Mouse (Mus musculus): ENCODE data around the gene Snrk.
A peak's percentile ranks its signal among the peaks of the same experiment; 100 is the strongest.
"Not testable (repeated sequence)": the region's sequence is repeated elsewhere in the genome, so short reads cannot be mapped to it uniquely, and the experiment has no call there.

Snrk gene

DNA sequence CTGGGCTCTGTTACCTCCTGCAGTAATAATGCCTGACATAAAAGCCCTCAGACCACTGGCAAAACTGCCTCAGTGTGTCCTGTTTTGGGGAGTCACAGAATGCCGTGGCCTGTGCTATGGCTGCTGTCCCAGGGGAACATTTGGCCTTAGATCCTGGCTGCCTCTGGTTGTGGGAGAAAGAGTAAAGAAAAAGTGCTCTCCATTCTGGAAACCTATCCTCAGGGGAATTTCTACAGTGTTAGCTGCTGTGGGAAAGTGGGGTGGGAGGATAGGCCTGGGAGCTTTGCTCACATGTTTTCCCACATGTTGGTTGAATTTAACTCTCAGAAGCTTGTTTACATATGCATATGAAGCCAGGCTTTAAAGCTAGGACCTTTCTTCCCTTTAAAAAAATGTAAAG, 26.2 kb downstream of the Snrk start:
- DNase-seq (ENCODE audit: low read depth, low spot score) = no peak

DNA sequence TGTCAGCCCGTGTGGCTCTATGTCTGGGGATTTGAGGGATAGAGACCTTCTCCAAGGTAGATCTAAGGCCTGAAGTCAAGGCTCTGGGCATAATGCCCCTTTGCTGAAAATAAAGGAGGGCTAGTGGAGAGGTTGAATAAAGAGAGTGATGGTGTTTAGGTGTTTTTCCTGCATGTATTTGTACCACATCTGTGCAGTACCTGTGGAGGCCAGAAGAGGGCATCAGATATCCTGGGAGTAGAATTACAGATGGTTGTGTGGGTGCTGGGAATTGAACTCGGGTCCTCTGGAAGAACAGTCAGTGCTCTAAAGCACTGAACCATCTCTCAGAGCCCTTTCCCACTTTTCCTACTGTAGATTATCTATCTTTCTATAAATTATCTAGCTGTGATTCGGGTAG, 27.7 kb downstream of the Snrk start:
- DNase-seq (ENCODE audit: low read depth, low spot score) = peak; percentile 25

DNA sequence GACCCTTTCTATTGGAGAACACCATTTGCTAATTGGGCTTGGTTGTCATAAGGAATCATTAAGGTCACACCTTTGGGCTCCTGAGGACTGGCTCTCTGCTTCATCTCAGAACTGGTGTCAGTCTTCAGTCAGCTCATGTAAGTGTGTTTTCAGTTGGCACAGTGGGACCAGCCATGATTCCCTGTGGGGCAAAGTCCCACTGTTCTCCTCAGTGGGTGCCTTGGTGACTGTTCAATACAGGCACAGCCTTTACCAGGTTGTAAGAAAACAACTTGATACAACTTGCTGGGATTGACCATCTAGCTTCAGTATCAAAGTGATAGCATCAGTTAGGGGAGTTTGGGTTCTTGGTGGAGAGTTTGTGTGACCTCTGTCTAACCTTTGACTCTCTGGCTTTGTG, 28.6 kb downstream of the Snrk start:
- DNase-seq (ENCODE audit: low read depth, low spot score) = no peak

DNA sequence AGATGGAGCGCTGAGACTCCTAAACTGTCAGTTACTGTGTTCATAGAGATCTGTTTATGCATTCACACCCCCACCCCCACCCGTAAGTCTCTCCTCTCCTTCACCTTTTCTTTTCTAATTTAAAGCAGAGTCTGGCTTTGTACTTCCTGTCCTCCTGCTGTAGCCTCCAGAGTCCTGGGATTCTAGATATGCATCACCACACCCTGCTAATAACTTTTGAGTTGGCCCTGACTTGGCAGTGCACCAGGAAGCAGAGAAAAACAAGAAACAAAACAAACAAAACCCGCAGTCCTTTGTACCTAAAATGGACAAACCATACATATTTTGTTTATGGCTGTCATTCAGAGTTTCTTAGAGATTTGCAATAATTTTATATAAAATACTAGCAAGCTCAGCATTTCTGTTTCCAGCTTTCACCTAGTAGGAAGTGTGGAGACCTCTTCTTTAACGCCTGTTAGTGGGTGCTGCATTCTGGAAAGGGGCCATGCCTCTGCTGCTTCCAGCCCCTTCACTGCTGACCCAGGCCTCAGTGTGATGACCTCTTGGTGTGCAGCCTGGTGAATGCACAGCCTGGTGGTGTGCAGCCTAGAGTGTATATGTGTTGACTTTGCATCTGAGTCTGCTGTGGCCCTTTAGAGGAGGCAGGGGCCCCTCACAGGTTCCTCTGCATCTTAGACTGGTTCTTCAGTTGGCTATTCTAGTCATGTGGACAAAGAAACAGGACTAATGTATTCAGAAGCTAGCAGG, 29.2 kb downstream of the Snrk start:
- DNase-seq (ENCODE audit: low read depth, low spot score) = no peak

DNA sequence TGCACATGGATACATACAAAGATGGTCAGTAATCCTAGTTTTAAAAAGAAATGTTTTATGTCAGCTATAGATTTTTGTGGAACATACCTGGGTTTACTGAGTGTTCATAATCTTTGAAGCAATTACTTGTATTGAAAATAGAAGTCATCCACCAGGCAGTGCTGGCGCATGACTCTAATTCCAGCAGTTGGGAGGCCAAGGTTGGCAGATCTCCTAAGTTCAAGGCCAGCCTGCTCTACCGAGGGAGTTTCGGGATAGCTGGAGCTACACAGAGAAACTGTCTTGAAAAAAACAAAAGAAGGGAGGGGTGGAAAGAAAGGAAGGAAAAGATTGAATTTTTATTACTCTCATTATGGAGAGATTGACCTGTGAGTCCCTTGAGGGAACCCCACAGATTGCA, 31.3 kb downstream of the Snrk start:
- DNase-seq (ENCODE audit: low read depth, low spot score) = no peak

DNA sequence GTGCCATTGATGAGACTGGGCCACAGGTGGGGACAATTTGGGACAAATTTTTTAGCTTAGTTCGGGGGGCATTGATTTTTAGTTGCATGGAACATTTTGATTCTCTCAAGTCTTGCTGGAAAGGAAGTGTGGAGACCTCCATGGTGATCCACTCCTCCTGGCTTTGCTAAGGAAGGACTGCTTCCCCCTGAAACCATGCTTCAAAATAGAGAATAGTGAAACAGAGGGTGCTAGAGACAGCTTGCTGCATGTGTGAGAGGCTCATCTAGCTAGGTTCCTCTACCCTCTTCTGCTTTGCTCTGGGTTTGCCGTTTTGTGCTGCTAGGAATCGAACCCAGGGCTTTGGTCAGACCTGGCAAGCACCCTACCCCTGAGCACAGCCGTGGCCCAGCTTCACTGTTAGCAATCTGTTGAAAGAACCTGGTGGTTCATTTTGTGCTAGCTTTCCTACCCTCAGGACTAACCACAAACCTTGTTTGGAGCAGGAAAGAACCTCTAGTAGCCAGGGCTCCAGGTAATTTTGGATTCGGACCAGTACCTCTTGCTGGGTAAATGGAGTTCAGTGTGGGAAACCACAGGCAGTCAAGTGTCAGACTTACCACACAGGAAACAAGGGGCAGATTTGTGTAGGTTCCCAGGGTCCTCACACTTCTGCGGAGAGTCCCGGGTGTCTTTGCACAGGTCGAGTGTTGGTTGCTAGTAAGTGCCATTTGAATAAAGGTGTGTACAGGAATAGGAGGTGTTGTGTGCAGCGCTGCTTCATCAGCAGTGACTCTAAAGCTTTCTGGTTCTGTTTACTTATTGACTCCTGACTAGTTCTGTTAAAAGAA, 33.1 kb downstream of the Snrk start:
- no peak for DNase-seq (ENCODE audit: low read depth, low spot score)

DNA sequence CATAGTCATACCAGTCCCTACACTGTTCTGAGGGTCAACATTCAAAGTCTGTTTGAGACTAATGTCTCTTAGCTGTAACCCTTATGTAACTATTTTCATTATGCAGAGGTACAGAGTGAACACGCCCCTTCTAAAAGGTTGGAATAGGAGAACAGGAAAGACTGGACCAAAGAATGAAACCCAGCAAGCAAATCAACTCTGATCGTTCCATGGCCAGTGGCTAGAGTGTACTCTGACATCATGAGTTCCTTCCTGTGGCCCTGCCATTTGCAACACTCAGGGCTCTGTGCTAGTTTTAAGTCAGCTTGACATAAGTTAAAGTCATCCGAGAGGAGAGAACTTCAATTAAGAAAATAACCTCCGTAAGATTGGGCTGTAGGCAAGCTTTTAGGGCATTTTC, 35.0 kb downstream of the Snrk start:
- no peak for DNase-seq (ENCODE audit: low read depth, low spot score)

DNA sequence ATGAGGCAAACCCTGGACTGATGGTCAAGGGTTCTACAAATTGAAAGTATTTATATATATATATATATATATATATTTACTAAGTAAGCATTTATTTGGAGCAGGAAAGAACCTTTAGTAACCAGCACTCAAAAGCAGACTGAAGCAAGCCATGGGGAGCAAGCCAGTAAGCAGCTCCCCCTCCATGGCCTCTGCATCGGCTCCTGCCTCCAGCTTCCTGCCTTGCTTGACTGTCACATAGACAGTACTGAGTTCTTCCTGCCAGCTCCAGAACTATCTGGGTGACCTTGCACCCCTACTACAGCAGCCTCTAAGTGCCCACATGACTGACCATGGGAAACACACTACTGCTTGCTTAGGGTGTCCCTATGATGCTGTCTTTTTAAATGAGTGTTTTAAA, 35.4 kb downstream of the Snrk start:
- DNase-seq (ENCODE audit: low read depth, low spot score) = no peak

DNA sequence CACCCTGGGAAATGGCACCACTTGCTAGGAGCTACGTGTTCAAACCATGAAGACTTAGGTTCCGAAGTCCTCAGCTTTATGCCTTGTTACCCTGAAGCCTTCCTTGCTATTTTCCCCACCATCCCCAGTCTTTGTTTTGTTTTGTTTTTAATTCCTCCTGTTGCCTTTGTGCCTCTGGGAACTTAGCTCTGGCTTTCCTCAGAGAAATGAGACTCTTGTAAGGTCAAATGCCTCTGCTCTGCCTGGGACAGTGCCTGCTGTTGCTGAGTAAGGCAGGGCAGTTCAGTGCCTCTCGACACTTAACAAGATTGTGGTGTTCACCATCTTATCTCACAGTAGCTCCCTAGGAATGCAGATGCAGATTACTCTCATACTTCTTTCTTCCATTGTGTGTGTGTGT, 36.4 kb downstream of the Snrk start:
- DNase-seq (ENCODE audit: low read depth, low spot score) = no peak

DNA sequence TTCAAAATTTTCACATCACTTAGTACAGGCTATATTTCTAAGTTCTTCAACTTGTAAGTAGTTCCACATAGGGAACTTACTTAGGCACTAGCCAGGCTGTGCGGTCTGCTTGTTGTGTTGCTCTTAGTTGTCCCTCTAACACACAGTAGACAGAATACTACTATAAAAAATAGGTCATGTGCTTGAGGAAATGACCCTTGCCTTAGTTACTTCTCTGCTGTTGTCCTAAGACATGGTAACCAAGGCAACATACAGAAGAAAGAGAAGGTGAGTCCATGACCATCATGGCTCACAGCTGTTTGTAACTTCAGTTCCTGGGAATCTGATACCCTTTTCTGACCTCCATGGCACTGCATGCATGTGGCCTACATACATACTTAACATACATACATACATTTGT, 38.1 kb downstream of the Snrk start:
- no peak for DNase-seq (ENCODE audit: low read depth, low spot score)

DNA sequence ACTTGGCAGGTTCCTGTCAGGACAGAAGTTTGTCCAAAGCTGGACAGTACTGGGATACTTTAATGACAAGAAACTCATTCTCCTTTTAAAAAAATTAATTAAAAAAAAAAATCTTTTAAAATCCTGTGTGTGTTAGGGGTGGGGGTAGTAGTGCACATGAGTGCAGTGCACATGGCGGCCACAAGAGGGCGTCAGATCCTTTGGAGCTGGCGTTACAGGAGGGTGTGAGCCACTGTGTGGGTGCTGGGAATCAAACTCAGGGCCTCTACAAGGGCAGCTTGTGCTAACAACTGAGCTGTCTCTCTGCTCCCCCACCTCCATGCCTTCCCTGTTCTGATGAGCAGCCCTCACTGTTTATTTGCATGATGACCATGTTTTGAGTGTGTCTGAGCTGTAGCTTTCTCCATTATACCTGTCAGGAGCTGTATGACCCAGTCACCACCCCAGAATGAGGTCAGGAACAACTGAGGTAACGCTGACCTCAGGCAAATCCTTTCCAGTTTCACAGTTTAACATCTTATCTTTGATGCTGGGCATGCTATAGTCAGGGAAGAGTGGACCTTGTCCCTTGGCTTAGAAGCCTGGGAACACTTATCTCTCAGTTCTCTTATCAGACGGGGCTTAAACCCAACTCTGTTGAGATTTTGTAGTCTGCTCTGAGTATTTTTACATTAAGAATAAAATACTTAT, 39.5 kb downstream of the Snrk start:
- DNase-seq (ENCODE audit: low read depth, low spot score) = no peak

DNA sequence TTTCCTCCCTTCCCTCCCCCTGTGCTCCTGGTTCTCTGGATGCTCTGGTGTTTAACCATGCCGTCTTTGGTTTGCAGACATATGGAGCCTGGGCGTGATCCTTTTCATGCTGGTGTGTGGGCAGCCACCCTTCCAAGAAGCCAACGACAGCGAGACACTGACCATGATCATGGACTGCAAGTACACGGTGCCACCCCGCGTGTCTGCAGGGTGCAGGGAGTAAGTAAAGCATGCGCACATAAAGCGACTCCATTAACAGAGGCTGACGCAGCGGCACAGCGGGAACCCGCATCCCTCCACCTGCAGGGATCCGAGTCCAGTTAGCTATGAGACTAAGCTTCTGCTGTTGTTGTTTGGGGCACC, 40.0 kb downstream of the Snrk start:
- no peak for DNase-seq (ENCODE audit: low read depth, low spot score)

DNA sequence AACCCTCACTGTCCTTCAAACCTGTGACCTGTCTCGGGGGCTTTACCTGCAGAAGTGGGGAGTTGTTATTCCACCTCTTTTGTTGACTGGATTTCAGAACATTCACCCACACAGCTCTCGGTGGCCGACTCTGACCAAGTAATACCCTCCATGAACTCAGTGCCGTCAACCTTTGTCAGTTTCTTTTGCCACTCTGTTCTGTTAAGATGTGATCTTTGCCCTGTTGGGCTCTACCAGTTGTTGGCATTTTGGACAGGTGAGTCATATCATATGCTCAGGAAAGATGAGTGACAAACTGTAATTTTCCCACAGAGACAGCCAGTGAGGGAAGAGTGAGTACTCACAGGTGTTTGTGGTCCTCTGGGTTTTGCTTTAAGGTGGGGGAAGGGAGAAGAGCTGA, 47.5 kb downstream of the Snrk start:
- no peak for DNase-seq (ENCODE audit: low read depth, low spot score)

DNA sequence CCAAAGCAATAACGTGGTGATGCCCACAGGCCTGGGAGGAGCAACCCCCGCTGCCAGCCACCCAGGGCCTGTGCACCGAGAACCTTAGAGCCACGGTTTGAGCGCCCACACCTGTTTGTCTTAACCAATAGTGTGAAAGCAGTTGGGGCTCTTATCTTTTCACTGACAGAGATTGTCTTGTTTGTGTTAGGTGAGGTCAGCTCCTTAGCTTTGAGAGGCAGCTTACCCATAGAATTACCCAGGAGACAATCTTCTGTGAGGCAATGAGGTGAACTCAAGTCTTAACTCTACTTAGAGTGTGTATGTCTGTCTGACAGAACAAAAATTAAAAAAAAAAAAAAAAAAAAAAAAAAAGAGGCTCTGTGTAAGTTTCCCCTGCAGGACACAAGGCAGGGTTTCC, 50.7 kb downstream of the Snrk start:
- DNase-seq (ENCODE audit: low read depth, low spot score) = not testable (repeated sequence)

DNA sequence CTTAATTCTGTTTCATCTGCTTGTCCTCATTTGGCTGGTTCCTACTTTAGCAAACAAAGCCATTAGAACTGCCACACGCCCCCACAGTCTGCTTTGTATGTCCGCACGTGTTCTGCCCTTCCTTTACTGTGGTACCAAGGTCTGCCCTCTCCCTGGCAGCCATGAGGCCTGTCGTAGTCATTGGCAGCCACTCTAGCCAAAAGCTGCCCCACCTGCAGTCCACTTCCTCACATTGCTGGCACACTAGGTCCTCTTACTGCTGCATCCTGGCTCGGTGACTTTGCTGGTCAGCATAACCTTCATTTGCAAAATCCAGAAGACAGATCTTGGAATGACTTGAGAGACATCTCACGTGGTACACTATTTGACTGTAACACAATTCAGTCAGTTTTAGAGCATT, 52.8 kb downstream of the Snrk start:
- DNase-seq (ENCODE audit: low read depth, low spot score) = no peak

DNA sequence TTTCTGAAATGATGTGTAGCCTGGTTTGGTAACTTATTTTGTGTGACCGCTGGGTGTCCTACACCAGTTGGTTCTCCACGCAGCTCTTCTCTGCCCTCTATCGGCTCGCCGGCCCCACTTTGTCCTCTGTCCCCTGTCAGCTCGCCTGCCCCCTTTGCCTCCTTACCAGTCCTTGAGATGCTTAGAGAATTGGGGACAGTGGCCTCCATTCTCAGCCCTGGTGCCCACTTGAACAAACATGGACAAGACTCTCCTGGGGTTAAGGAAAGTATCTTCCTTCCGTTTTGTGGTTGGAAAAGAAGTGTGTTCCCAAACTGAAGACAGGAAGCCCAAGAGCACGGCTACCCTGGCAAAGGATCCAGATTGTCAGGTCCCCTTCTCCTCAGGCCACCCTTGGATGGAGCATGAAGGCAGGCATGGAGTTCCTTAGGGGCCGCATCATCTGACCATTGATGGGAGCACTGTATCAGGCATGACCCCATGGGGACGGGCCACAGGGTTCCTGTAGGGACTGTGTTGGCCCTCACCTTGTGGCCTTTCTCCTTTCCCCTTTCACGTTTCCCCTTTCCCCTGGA, 55.6 kb downstream of the Snrk start:
- DNase-seq (ENCODE audit: low read depth, low spot score) = no peak

DNA sequence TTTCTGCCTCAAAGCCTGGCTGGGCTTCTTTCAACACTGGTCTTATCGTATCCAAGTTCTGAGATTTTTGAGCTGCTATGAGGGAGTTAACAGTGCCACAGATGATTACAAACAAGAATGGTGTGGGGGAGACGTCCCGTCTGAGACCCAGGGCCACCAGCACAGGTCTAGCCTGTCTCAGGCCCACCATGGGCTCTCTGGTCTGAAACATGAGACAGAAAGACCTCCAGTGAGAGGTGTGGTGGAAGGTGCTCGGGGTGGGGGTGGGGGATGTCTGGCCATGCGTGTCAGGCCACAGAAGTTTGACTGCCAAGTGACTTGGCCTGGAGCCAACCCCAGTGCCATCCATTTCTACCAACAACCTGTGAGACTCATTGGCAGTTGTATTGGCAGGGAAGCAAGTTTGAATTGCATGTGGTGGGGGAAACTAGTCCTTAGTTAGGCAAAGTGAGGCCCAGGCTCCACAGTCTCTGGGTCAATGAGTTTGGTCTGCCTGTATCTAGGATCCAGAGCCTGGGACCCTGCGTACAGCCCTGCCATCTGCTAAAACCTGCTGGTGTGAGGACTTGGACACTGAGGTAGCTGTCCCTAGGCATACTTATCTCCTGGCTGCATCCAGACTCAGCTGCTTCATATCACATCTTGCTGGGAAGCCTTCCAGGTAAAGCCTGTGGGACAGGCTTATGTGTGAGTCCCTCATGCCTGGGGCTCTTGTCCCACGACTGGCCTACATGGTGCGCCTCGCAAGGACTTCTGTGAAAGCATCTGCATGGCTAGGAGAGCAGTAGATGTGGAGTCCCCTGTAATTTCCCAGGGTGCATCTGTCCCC, 56.6 kb downstream of the Snrk start:
- DNase-seq (ENCODE audit: low read depth, low spot score) = no peak

DNA sequence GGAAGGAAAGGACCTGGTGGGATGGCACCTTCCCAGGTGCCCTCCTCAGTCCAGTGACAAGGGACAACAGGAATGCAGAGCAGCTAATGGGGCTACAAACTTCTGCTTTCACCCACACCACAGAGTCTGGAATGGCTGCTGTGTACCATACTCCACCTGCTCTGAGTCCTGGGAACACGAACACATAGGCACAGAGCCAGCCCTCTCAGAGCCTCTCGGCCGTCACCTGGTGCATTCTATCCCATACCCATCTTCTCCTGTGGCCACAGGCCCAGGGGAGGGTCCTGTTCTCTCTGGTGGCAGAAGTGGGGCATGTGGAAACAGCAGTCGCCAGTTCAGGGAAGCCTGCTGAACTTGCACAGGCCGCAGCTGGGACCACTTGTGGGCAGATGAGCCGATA, 57.7 kb downstream of the Snrk start:
- DNase-seq (ENCODE audit: low read depth, low spot score) = no peak

DNA sequence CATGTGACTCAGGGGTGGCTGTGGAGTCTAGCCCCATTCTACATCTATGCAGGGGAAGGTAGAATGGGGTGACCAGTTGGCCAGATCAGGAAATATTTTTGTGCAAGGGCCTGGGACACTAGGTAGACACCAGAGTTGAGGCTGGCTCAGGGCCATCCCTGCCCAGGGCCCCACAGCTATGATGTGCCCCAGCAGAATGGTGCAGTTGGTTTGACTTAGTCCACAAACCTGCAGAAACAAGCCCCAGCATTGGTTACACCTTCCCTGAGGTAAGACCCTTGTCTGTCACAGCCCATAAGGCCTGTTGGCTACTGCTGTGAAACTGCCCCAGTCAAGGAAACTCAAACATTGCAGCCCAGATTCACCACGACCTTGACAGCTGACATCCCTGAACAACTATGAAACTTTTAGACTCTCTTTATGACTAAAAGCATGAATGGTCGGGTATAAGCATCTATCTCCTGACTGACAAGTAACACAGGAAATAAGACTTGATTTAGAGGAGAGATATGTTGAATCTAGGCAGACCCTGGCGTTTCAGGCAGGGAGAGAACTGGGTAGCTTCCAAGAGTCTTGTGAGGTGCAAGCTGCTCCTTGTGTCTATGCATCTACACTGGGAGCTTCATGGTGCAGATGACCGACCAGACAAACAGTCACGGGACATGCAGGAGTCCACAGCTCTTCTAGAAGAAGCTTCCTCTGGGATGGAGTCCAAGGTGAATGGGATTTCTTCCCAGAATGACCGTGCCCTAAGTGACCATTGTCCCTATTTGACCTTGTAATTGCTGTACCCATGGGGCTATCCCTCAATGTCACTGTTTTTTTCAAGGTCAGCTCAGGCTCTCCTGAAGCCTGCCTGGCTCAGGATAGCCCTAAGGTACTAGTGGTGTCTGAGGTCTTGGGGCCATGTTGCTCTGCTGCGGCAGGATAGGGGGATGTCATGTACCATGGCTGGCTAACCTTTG, 60.5 kb downstream of the Snrk start:
- DNase-seq (ENCODE audit: low read depth, low spot score) = no peak

DNA sequence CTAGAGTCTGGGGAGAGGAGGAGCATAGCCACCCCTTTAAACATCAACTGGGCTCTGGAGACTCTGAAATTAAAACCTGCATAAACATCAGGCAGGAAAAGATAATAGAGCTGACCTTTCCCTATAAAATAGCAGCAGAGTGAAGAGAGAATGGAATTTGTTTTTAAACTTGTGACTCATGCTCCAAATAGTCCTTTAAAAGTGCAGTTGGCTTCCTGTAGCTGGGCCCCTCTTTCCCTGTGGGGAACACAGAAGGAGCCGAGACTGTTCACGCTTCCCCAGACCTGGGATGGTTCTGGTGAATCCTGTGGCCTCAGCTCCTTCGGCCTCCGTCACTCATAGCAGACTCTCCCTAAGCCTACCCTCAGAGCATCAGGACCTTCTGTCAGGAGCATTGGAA, 61.4 kb downstream of the Snrk start:
- no peak for DNase-seq (ENCODE audit: low read depth, low spot score)
